Mouse (Mus musculus) kidney, embryonic 15.5 days (tissue): ENCODE measurements around the gene Bod1. TPM values are rescaled to one million over a fixed set of nuclear protein-coding genes. Genes with fewer than 3 reads are reported as not detected.

Experiments
- ATAC-seq: fragments of 200-750 bp; cut with Nextera tagmentation; replicated peaks from 2 replicates; pipeline ENCODE4 v1.8.0; 2017; ENCODE audit warnings: moderate TSS enrichment; ENCODE audit not compliant: low FRiP score
- H3K27ac ChIP-seq: fragments of 300-500 bp; sonication (generic); 2 replicates; pipeline ENCODE4 v1.5.1; 2015; ENCODE audit warnings: mild to moderate bottlenecking, inconsistent platforms
- H3K27me3 ChIP-seq: fragments of 300-500 bp; sonication (generic); 2 replicates; pipeline ENCODE4 v1.6.1; 2015; ENCODE audit warnings: inconsistent platforms
- H3K36me3 ChIP-seq: fragments of 300-500 bp; sonication (generic); 2 replicates; pipeline ENCODE4 v1.6.1; 2015; ENCODE audit warnings: inconsistent platforms
- H3K4me1 ChIP-seq: fragments of 300-500 bp; sonication (generic); 2 replicates; pipeline ENCODE4 v1.6.1; 2015; ENCODE audit warnings: inconsistent platforms
- H3K4me2 ChIP-seq: fragments of 300-500 bp; sonication (generic); 2 replicates; pipeline ENCODE4 v1.6.1; 2015; ENCODE audit warnings: moderate library complexity, mild to moderate bottlenecking, inconsistent platforms
- H3K4me3 ChIP-seq: fragments of 300-500 bp; sonication (generic); replicated peaks from 2 replicates; pipeline ENCODE4 v1.5.1; 2015; ENCODE audit warnings: mild to moderate bottlenecking, inconsistent platforms
- H3K9ac ChIP-seq: fragments of 300-500 bp; sonication (generic); 2 replicates; pipeline ENCODE4 v1.6.1; 2015; ENCODE audit warnings: mild to moderate bottlenecking, inconsistent platforms
- H3K9me3 ChIP-seq: fragments of 300-500 bp; sonication (generic); replicated peaks from 2 replicates; pipeline ENCODE4 v1.6.1; 2016; ENCODE audit warnings: inconsistent platforms
- WGBS: fragments of 180-500 bp; shearing (Covaris S2); methylation state at CpG from one replicate; pipeline ENCODE4 v1.1.7; 2015; ENCODE audit warnings: mixed read lengths; 5-methylcytosine and 5-hydroxymethylcytosine counted together
- polyA plus RNA-seq: library from polyadenylated mRNA; unstranded; fragments of >200 nt; fragmentation: Nextera tagmentation; extraction: Ambion mirVana; gene quantifications from 2 replicates; pipeline ENCODE4 v1.2.1, GENCODE M21; 2015

Bod1 gene
- polyA plus RNA-seq, 1 experiment from 2014 or later: 84.9 TPM

DNA sequence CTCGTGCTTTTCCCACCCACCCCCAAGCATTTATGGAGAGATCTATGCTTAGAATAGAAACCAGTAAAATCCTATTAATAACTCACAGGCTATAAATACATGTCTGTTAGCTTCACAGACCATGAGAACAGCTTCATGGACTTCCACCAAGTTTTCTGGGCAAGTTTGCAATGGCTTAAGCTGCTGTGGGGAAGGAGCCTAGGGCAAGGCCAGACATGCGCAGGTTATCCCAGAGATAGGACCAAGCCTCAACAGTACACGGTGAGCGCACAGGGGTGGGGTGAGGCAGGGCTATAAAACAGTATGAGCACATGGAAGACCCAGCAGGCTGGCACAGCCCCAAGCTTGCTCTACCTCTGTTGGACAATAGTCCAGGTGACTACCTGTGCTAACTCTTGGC lies 8.2 kb downstream of the Bod1 start:
- 95% methylated on average over 4 of the region's 4 CpGs for WGBS
- no peak overlapping the region for H3K27ac ChIP-seq
- H3K4me3 ChIP-seq: no peak overlapping the region
- H3K9me3 ChIP-seq: no peaks in the 10 kb centered on the region
- H3K27me3 ChIP-seq: no peaks in the 10 kb centered on the region
- H3K36me3 ChIP-seq: peaks cover 64% of the 10 kb centered on the region
- no peak overlapping the region for H3K9ac ChIP-seq
- no peak overlapping the region for H3K4me2 ChIP-seq
- ATAC-seq: 0 out of 2 replicates have a peak, but pooled peaks have one; percentile 19
- H3K4me1 ChIP-seq: no peaks in the 10 kb centered on the region

DNA sequence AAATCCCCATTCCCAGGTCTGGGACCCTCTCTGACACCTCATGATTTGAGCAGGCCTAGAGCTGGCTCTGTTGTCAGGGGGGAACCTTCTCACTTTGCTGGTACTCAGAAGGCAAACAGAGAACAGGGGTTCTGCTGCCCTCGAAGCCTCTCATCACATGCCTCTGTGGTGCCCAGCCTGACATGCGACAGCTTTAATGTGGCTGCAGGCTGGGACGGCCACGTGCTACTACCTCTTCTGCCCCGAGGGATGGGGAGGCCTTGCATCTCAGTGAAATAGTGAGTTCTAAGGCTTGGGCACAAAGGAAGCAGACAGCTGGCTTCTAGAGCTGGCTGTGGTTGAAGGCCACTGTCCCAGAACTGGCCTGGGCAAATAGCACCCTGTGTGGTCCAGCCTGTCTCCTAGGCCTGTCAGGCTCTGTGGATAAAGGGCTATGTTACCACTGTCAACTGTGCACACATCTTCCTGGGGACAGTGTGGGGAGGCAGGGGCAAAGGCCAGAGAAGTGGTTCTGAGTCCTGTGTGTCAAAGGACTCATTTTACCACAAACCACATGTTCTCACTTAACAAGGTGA lies 8.7 kb downstream of the Bod1 start:
- H3K9me3 ChIP-seq: no peaks in the 10 kb centered on the region
- no peaks in the 10 kb centered on the region for H3K4me1 ChIP-seq
- H3K9ac ChIP-seq: no peak overlapping the region
- no peak for ATAC-seq
- no peaks in the 10 kb centered on the region for H3K27me3 ChIP-seq
- no peak overlapping the region for H3K4me2 ChIP-seq
- no peak overlapping the region for H3K27ac ChIP-seq
- peaks cover 59% of the 10 kb centered on the region for H3K36me3 ChIP-seq
- no peak overlapping the region for H3K4me3 ChIP-seq
- WGBS: 82% methylated on average over 5 of the region's 5 CpGs

DNA sequence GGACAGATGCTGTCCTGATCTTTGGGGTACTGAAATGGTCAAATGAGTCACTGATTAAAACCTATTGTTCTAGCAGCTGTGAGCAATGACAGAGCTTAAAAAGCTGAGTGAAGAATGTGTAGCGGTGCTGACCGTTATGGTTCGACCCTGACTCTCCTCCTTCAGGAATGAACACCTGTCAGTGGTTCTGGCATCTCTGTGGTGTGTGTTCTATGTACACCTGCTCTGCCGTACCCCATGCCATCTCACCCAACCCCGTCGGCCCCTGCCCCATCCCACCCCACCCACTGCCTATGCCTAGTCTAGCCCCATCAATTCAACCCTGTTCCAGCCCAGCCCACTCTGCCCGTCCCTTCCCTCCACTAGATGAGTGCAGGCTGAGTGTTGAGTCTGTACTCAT lies 9.5 kb downstream of the Bod1 start:
- peaks cover 51% of the 10 kb centered on the region for H3K36me3 ChIP-seq
- no peak for ATAC-seq
- no peak overlapping the region for H3K27ac ChIP-seq
- H3K27me3 ChIP-seq: no peaks in the 10 kb centered on the region
- H3K9ac ChIP-seq: no peak overlapping the region
- WGBS: 95% methylated on average over 7 of the region's 7 CpGs
- no peaks in the 10 kb centered on the region for H3K4me1 ChIP-seq
- H3K4me2 ChIP-seq: no peak overlapping the region
- H3K4me3 ChIP-seq: no peak overlapping the region
- H3K9me3 ChIP-seq: no peaks in the 10 kb centered on the region

DNA sequence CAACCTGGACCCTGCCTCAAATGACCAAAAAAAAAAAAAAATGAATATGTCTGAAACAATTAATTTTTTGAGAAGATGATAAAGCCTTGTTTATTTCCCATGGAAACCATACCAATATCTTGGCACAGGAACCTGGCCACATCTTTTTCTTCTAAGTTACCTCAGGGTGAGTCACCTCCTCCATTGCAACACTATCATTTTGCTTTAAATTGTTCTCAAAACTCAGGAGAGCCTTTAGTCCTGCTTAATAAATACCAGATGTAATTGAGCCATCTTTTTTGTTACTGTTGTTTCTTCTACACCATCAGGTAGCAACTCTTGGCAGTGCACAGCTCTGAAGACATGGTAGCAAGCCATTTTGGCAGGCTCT lies 13.9 kb downstream of the Bod1 start:
- no peak for ATAC-seq
- H3K36me3 ChIP-seq: peaks cover 7% of the 10 kb centered on the region; the same call in 1 of the 2 replicates
- no peak overlapping the region for H3K4me3 ChIP-seq
- H3K4me2 ChIP-seq: no peak overlapping the region
- H3K27ac ChIP-seq: no peak overlapping the region
- H3K4me1 ChIP-seq: no peaks in the 10 kb centered on the region
- H3K9ac ChIP-seq: no peak overlapping the region
- H3K27me3 ChIP-seq: no peaks in the 10 kb centered on the region
- H3K9me3 ChIP-seq: no peaks in the 10 kb centered on the region

DNA sequence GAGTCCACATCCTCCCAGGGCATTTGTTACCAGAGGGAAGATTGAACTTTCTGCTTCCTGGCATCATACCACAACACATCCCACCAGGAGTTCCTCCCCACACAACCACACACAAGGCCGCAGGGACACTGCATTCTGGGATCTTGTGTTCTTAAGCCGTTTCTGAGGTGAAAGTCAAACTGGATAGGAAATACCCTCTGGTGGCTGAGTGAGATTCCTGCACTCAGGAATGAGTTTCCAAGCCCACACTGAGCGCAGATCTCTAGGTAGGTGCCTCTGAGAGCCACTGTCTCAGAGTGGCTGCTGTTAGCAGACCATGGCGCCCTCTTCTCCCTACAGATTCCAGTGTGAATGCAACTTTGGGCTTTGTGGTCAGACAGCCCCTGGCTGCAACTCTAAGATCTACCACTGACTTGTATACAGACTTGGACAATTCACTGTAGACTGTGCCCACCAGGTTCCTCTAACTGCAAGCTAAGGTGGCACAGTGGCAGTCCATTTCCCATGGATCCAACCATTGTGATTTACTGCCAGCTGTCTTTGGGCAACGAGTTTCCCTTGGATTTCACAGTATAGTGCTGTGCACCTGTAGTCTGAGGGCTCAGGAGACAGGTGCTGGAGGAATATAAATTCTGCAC lies 14.4 kb downstream of the Bod1 start:
- no peak overlapping the region for H3K9ac ChIP-seq
- no peak for ATAC-seq
- H3K27me3 ChIP-seq: no peaks in the 10 kb centered on the region
- H3K4me2 ChIP-seq: no peak overlapping the region
- WGBS: 69% methylated on average over 5 of the region's 5 CpGs
- no peaks in the 10 kb centered on the region for H3K9me3 ChIP-seq
- no peak overlapping the region for H3K4me3 ChIP-seq
- H3K4me1 ChIP-seq: no peaks in the 10 kb centered on the region
- H3K27ac ChIP-seq: no peak overlapping the region
- peaks cover 4% of the 10 kb centered on the region; the same call in 1 of the 2 replicates for H3K36me3 ChIP-seq

DNA sequence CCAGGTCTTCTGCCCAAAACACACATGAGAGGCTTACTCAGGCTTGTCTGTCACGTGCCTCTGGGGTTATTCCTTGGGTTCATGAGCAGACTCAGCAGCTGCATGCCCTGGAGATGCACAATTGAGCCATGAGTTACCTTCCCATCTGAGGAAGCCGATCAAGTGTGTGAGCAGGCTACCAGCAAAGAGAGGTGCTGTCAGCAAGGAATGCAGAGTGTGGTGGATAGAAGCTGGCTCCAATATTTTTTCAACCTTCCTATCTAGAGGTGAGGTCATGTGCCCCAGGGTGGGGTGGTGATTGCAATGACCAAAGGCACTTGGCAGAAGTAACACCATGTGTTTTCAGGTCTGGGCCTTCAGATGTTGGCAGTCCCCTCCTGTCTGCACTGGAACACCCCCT lies 22.2 kb downstream of the Bod1 start:
- WGBS: 53% methylated on average over 2 of the region's 2 CpGs
- H3K27ac ChIP-seq: no peak overlapping the region
- no peaks in the 10 kb centered on the region for H3K9me3 ChIP-seq
- no peak overlapping the region for H3K4me2 ChIP-seq
- H3K4me1 ChIP-seq: no peaks in the 10 kb centered on the region
- no peak overlapping the region for H3K9ac ChIP-seq
- H3K36me3 ChIP-seq: no peaks in the 10 kb centered on the region
- H3K4me3 ChIP-seq: no peak overlapping the region
- no peaks in the 10 kb centered on the region for H3K27me3 ChIP-seq
- no peak for ATAC-seq

DNA sequence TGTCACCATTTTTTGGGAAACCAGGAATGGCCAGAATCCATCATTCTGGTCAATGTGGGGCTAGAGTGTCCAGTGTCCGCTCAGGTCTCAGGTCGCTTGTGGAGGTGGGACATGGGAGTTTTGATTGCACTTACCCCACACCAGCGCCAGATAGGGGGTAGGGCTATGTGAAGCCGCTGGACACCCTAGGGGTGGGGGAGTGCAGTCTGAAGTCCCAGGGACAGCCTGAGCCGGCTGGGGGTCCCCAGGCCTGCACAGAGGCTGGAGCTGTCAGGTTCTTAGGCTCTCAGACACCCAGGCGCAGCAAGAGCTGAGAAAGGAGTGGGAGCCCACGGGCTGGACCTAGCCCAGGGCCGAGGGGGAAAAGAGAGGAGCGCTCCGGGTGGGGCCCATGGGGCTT lies 24.4 kb downstream of the Bod1 start:
- Histone ChIP-seq H3K4me1 (no peaks in the 10 kb centered on the region), H3K4me2 (no peak overlapping the region), H3K27ac (no peak overlapping the region), H3K9me3 (no peaks in the 10 kb centered on the region), H3K36me3 (no peaks in the 10 kb centered on the region), H3K27me3 (no peaks in the 10 kb centered on the region), H3K9ac (no peak overlapping the region), H3K4me3 (no peak overlapping the region)
- 88% methylated on average over 10 of the region's 10 CpGs for WGBS
- ATAC-seq: peak; percentile 25; the same call in 1 of the 2 replicates

DNA sequence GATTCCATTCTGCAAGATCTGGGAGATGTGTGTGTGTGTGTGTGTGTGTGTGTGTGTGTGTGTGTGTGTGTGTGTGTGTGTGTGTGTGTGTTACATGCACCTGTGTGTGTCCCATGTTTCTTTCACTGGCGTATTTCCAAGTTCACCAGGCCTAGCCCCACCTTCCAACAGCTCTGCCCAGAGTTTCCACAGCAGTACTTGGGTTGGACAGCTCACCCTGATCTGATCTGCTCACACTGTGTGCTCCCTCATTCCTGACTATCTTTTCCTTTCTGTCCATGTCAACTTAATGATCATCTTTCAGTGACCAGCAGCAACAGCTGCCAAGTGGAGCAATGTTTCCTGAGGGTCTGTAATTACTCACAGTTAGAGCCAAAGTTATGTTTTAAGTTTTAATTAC lies 25.1 kb downstream of the Bod1 start:
- Histone ChIP-seq H3K27me3 (no peaks in the 10 kb centered on the region), H3K27ac (no peak overlapping the region), H3K9me3 (no peaks in the 10 kb centered on the region), H3K9ac (no peak overlapping the region), H3K36me3 (no peaks in the 10 kb centered on the region), H3K4me2 (no peak overlapping the region), H3K4me1 (no peaks in the 10 kb centered on the region), H3K4me3 (no peak overlapping the region)
- ATAC-seq: no peak
- WGBS: 70% methylated on average over 1 of the region's 1 CpGs

DNA sequence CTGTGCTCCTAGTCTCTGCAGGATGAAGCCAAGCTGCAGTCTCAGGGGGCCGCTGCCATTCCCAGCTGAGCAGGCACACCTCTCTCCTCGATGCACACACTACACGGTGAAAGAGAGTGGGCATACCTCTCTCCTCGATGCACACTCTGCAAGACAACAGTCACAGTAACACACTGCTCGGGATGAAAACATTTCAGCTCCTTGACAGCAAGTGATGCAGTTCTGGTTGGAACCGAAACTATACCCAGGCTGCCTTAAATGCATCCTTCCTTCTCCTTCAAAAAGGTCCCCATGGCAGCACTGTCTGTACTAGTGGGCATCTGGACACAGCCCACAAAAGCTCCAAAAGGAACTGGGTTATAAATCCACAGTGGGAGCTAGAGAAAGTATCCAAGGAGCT lies 28.6 kb downstream of the Bod1 start:
- Histone ChIP-seq H3K27ac (no peak overlapping the region), H3K9me3 (no peaks in the 10 kb centered on the region), H3K9ac (no peak overlapping the region), H3K4me3 (no peak overlapping the region), H3K36me3 (no peaks in the 10 kb centered on the region), H3K4me2 (no peak overlapping the region), H3K4me1 (no peaks in the 10 kb centered on the region), H3K27me3 (no peaks in the 10 kb centered on the region)
- ATAC-seq: no peak
- WGBS: 62% methylated on average over 6 of the region's 6 CpGs

DNA sequence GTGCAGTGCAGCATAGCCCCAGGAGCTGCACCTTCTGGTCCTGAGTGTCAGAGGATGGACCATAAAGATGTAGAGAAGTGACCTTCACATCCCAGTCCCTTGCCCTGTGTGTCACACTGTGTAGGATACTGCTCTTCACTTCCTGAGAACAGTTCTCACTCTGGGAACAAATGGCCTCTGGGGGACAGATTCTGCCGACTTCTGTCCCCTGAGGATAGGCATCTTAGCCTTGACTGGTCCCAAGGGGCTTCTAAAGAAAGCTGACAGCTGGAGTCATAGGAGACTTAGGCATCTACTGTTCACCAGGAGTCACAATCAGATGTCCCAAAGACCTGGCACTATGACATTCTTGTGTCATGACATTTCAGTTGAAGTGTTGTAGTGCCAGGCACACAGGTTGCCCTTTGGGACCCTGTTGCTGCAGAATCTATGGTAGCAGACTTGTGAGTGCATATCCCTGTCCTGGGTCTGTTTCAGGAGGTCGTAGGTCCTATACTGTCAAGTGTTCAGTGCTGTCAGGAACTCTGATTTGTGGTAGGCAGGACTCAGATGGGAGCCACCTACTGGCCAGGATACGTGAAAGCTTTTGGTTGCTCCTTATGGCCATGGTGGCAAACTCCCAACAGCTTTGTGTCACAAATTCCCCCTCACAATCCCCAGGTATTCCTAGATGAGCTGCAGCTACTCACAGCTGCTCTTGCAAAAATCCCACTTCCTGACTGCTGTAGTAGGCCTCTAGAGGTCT lies 30.4 kb downstream of the Bod1 start:
- H3K27ac ChIP-seq: no peak overlapping the region
- no peaks in the 10 kb centered on the region for H3K9me3 ChIP-seq
- ATAC-seq: no peak
- H3K27me3 ChIP-seq: no peaks in the 10 kb centered on the region
- no peak overlapping the region for H3K4me2 ChIP-seq
- H3K9ac ChIP-seq: no peak overlapping the region
- no peak overlapping the region for H3K4me3 ChIP-seq
- WGBS: 31% methylated on average over 3 of the region's 3 CpGs
- no peaks in the 10 kb centered on the region for H3K36me3 ChIP-seq
- peaks cover 2% of the 10 kb centered on the region; the same call in 1 of the 2 replicates for H3K4me1 ChIP-seq

DNA sequence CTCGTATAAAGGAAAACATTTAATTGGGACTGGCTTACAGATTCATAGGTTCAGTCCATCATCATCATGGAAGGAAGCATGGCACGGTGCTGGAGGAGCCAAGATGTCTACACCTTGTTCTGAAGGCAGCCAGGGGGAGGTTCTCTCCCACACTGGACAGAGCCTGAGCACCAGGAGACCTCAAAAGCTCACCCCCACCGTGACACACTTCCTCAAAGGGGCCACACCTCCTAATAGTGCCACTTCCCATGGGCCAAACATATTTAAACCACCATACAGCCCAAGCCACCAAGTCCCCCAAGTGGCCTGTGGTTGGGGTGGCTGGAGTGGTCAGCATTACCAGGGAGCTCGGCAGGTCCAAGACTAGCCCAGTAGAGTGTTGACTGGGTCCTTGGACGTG lies 31.5 kb downstream of the Bod1 start:
- no peak overlapping the region for H3K9ac ChIP-seq
- H3K36me3 ChIP-seq: no peaks in the 10 kb centered on the region
- 74% methylated on average over 5 of the region's 5 CpGs for WGBS
- no peaks in the 10 kb centered on the region for H3K27me3 ChIP-seq
- no peaks in the 10 kb centered on the region for H3K9me3 ChIP-seq
- no peak overlapping the region for H3K4me2 ChIP-seq
- H3K4me3 ChIP-seq: no peak overlapping the region
- H3K4me1 ChIP-seq: peaks cover 2% of the 10 kb centered on the region; the same call in 1 of the 2 replicates
- no peak overlapping the region for H3K27ac ChIP-seq
- ATAC-seq: no peak

DNA sequence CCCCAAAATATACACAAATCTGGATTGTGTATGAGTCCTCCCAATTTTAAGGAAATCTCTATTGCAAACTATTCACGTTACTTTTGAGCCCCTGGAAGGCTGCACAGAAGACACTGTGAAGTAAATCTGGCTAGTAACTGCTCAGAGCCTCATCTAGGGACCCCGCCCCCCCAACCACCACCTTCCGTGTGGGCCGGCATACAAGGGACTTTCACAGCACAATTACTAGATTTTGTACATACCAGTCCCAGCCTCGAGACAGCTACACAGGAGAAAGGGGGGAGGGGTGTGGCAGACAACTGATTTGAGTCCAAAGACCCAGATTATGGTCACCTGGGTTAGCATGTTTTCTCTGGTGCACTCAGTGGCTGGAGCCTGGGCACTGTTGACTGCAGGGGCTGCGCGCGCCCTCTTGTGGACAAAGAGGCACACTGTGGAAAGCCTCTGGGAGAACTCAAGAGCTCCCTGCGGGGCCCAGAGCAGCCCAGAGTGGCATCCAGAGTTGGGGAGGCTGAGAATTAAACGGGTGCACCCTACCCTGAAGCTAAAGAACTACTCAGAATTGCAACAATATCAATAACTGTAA lies 33.8 kb downstream of the Bod1 start:
- no peaks in the 10 kb centered on the region for H3K27me3 ChIP-seq
- no peaks in the 10 kb centered on the region for H3K9me3 ChIP-seq
- H3K9ac ChIP-seq: no peak overlapping the region
- no peak overlapping the region for H3K4me2 ChIP-seq
- WGBS: 25% methylated on average over 10 of the region's 10 CpGs
- peaks cover 2% of the 10 kb centered on the region; the same call in 1 of the 2 replicates for H3K4me1 ChIP-seq
- no peaks in the 10 kb centered on the region for H3K36me3 ChIP-seq
- H3K4me3 ChIP-seq: no peak overlapping the region
- no peak overlapping the region for H3K27ac ChIP-seq
- ATAC-seq: peak; percentile 83
